Mouse (Mus musculus): ENCODE measurements around the gene Akirin1. TPM values are rescaled to one million over a fixed set of nuclear protein-coding genes. Genes with fewer than 3 reads are reported as not detected.

Gene Akirin1
- 103 TPM for polyA plus RNA-seq (2017; shearing (Covaris generic))

GRCm38 (mm10) chr4:123750152-123750651 lies at the start of gene Akirin1:
TSS of gene Akirin1 (minus strand) at chr4:123750345.

GRCm38 (mm10) chr4:123787191-123787985 lies 37.2 kb upstream of the Akirin1 start, which contains the start of gene Rhbdl2:
TSS of gene Rhbdl2 (plus strand) at chr4:123787874.

GRCm38 (mm10) chr4:123717574-123718433 lies 32.3 kb downstream of the Akirin1 start, which contains the start of gene Ndufs5:
TSS of gene Ndufs5 (minus strand) at chr4:123718202.

Other genes with a start within 250 kb of the Akirin1 start
- gene Macf1, start 66.0 kb downstream of the Akirin1 start, polyA plus RNA-seq (2017; shearing (Covaris generic)), result 157 TPM
- 131 TPM for gene Ndufs5, start 32.1 kb downstream of the Akirin1 start, polyA plus RNA-seq (2017; shearing (Covaris generic))
- not detected for gene Rhbdl2, start 37.5 kb upstream of the Akirin1 start, polyA plus RNA-seq (2017; shearing (Covaris generic))
- gene 4933427I04Rik, start 109.3 kb upstream of the Akirin1 start, polyA plus RNA-seq (2017; shearing (Covaris generic)), result not detected
- gene Mycbp, start 154.5 kb upstream of the Akirin1 start, polyA plus RNA-seq (2017; shearing (Covaris generic)), result 19.3 TPM
- 82.4 TPM for gene Rragc, start 167.1 kb upstream of the Akirin1 start, polyA plus RNA-seq (2017; shearing (Covaris generic))
- gene 4930535I16Rik, start 167.7 kb upstream of the Akirin1 start, polyA plus RNA-seq (2017; shearing (Covaris generic)), result not detected

All from CD4-positive, CD25-positive, alpha-beta regulatory T cell (primary cell).